Mouse (Mus musculus): ENCODE measurements at regions not wholly inside any gene's neighbourhood (a gene's known extent, or its start where the extent isn't known, plus 50 kb on each side); places are given as distances from the start of the nearest gene placed in this dataset.

DNA sequence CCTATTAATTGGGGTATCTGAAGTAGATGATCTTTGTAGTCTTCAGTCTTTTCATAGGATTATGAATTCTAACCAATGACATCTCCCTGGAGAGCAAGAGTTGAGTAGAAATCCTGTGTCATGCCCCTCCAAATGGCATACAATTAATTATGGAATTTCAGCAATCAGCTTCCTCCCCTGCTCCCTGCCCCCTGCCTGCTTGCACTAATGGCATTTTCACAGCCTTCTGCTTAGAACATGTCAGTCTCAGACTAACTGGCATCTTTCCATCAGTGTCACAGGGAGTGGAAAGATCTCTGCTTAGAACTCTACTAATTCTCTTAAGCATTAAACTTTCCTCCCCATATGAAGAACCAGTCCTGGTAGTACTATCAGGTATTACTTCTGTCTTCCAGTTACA, 581.8 kb upstream of the Camk1g start:
- no peak for DNase-seq (ENCODE audit: extremely low read depth, low read depth)

DNA sequence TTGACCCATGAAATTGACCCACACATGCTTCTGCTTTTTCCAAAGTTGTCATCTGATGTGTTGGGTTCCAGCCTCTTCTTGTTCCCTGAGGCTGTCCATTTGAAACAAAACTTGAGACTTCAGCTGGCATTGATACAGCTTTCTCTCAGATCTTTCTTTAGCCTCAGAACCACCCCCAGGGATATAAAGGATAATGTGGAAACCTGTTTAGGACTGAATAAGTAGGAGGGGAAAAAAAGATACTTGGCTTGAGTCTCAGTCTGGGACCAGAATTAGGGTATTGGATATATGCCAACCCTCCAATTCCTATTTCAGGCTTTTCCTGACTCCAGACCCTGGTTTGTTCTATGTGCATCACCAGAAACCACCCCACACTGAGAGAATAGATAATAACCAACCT, 579.7 kb upstream of the Camk1g start:
- DNase-seq (ENCODE audit: extremely low read depth, low read depth) = no peak

DNA sequence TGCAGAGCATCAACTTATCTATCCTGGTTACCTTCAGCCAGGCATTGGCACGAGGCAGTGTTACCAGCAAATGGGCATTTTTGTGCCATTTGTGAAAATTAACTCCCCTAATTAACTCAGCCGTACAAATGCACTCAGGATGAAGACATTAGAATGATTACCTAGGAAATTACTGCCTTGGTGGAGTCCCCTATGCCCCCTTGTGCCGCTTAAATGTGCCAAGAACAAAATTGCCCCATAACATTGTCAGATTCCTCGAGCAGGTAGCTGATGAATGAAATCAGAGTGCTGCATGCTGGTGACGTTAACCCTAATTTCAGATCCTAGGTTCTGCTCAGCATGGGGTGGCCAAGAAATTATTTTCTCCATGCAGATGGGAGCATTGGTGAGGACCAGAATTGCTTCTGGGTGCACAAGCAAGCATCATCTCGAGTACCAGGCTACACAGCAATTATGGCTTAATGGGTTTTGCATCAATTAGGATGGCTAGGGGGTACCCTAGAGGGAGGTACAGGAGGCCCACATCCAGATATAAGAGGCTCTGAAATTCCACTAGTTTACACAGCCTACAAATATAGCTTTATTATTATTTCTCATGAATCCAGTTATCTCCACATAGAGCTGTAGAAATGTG, 577.0 kb upstream of the Camk1g start:
- no peak for DNase-seq (ENCODE audit: extremely low read depth, low read depth)

DNA sequence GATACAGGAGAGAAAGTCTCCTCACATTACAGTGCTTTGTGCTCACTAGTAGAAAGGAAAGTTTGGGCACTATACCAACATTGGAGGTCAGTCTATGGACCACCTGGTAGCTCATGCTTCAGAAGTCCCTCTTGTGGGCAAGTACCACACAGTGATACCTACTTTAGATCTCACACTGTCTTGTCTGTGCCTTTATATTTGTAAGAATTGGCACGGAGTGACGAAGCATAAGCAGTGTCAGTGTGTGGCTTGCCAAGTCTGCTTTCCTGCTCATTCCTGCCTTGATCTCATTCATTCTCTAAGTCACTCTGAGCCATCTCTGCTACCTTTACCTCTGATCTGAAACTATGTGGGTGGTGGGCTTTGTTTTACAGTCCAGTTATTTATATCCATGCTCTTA, 565.9 kb upstream of the Camk1g start:
- DNase-seq (ENCODE audit: extremely low read depth, low read depth) = no peak

DNA sequence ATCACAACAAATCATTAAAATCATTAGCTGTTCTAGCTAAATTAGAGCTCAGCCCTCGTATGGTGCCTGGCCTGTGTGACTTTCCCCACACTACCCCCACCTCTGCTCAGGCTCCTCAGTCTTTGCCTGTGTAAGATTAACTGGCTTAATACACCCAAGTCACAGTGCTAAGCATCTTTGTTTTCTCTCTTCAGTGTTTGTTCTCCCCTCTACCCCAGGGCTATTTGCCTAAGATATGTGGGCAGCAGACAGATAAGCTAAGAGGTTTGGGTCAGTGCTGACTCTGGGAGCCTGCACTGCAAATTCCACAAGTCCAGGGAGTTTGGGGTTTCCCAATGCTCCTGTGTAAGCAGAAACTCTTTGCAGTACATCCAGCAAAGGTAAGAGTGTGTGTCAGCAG, 564.2 kb upstream of the Camk1g start:
- no peak for DNase-seq (ENCODE audit: extremely low read depth, low read depth)

GRCm38 (mm10) chr1:193931131-193931729, 561.1 kb upstream of the Camk1g start:
- no peak for DNase-seq (ENCODE audit: extremely low read depth, low read depth)

GRCm38 (mm10) chr1:193928607-193929006, 558.5 kb upstream of the Camk1g start:
- no peak for DNase-seq (ENCODE audit: extremely low read depth, low read depth)

DNA sequence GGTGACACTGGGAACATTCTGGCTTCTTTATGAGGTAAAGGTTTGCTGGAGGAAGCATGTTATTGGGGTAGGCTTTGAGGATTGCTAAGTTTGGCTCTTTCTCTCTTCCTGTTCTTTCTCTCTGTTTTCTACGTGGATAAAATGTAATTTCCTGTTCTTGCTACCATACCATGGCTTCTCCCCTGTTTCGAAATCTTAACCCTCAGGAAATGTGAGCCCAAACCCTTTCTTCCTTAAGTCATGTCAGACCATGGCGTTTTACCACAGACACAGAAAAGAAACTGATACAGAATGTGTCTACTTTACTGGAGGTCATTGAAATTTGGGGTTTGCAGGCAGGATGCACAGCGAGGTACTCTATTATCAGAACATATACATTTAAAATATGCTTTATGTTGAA, 552.7 kb upstream of the Camk1g start:
- no peak for DNase-seq (ENCODE audit: extremely low read depth, low read depth)

- DNase-seq (ENCODE audit: extremely low read depth, low read depth) = no peak
Measured at GRCm38 (mm10) chr1:193919243-193919642, 549.1 kb upstream of the Camk1g start.

DNA sequence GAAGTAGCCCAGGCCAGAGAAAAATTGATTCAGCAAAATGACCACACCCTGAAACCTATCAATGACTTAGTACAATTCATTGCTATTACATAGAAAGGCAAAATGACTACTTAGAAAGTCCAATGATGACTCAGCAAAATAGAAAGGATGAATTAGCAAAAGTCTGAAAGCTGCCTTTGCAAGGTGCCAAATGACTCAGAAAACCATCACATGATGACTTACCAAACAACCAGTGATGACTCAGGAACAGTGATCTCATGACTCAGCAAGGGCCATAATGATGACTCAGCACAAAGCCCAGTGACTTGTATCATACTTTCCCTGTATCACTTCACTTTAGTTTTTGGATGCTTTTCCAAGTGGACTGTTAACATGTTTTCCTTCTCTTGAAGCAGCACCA, 535.6 kb upstream of the Camk1g start:
- DNase-seq (ENCODE audit: extremely low read depth, low read depth) = no peak

DNA sequence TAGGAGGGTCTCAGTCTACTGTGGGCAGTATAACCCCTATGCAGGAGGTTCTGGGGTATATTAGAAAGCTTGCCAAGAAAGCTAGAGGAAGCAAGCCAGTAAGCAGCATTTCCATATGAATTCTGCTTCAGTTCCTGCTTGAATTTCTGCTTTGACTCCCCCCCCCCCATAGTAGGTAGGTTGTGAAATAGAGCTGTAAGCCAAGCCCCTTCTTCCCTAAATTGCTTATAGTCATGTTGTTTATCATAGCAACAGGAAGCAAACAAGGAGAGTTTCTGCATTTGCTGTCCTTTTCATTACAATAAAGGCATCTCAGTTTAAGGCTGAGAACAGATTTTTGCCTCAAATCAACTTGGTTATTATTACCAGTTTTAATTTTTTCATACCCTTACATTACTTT, 524.0 kb upstream of the Camk1g start:
- no peak for DNase-seq (ENCODE audit: extremely low read depth, low read depth)

DNA sequence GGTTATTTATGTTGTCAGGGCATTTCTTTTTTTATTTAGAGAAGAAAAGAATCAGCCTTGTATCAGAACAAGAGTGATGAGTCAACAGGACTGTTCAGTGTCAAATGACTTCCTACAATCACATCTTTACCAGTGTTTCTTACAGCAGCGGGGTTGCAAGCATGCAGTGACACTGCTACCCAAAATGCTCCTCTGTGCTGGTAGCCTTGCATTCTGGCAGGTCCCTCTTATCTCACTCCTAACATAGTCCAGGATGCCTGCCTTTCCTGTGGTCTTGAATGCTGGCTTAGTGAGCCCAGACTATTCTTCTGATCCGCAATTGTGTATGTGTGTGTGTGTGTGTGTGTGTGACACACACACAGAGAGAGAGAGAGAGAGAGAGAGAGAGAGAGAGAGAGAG, 506.4 kb upstream of the Camk1g start:
- DNase-seq (ENCODE audit: extremely low read depth, low read depth) = no peak

DNA sequence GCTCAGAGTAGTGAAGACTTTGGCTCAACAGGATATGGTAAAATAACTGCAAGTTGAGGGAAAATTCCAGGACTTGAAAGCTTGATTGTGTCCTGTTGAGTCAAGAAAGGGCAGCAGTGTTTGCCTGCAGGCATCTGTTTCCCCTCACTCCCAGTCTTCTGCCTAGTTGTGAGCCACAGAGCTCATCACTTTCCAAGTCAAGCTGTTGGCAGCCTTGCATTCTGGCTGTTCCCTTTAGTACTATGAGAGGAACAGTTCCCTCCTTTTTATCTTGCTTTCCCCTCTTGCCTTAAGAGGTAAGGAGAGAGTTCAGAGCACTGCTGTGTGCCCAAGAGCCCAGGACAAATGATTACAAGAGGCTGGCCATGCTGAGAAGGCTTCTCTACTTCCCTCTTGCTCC, 506.0 kb upstream of the Camk1g start:
- DNase-seq (ENCODE audit: extremely low read depth, low read depth) = no peak

GRCm38 (mm10) chr1:193875287-193875686, 505.2 kb upstream of the Camk1g start:
- no peak for DNase-seq (ENCODE audit: extremely low read depth, low read depth)

DNA sequence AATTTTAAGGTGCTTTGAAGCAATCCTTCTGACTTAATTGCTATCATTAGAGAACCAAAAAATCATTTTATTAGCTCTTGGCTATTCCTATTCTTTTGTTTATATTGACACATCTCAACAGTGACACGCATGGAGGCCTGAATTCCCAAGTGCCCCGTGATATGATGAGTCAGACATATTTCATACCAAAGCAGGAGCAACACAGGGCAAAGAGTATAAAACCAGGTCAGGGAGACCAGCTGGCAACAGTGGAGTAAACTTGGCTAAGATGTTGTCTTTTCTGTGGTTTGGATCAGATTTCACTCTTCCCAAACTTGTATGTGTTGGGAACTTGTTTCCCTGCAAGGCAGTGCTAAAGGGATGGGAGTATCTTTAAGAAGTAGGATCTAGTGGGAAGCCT, 500.6 kb upstream of the Camk1g start:
- DNase-seq (ENCODE audit: extremely low read depth, low read depth) = no peak

DNA sequence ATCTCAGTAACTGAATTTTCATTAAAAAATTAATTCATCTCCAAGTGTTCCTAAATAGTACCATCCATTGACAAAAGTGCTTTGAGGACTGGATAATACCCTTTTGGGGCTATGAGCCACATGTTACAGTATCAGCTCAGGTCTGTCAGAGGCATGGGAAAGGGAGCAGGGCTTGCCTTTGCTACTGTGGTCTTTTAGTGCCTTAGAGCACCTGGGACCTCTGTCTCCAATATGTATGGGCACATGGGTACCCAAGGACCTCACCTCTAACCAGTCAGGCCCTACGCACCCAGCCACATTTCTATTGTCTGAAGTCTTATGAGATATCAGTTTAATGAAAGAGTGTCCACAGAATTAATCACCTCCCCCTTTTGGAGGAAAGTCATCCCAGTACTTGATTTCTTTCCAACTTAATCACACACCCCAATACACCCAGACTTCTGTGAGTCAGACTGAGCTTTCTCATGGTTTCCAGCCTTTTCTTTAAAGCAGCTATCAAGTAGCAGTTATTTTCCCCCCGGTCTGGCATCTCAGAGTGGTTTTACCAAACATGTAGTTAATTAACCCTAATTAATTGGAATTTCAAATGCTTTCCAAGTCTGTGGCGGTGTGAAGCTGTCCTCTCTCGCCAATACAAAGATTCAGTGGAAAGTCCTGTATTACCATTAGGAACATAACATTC, 498.7 kb upstream of the Camk1g start:
- no peak for DNase-seq (ENCODE audit: extremely low read depth, low read depth)

DNA sequence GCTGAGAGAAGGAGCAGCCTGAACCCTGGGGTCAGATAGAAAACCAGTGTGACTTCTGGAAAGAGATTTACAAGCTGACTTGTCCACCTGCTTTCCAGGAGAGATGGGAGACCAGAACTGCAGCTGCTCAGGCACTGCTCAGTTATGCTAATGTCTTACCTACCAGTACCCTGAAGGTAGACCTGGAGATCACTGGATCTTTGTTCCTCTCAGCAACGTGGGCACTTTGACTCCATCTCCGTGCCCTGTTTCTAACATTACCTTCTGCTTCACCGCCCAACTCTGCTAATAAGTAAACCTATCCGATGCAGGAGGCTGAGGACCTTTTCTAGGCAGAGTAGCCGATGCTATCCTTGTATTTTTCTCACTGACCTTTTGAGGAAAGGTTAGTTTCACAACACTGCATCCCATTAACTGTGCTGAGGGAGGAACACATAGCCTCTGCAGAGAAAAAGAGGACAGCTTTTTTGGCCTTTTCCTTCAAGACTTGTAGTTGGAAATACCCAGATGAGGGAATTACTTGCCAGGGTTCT, 490.7 kb upstream of the Camk1g start:
- no peak for DNase-seq (ENCODE audit: extremely low read depth, low read depth)

GRCm38 (mm10) chr1:193860354-193860753, 490.3 kb upstream of the Camk1g start:
- no peak for DNase-seq (ENCODE audit: extremely low read depth, low read depth)

DNA sequence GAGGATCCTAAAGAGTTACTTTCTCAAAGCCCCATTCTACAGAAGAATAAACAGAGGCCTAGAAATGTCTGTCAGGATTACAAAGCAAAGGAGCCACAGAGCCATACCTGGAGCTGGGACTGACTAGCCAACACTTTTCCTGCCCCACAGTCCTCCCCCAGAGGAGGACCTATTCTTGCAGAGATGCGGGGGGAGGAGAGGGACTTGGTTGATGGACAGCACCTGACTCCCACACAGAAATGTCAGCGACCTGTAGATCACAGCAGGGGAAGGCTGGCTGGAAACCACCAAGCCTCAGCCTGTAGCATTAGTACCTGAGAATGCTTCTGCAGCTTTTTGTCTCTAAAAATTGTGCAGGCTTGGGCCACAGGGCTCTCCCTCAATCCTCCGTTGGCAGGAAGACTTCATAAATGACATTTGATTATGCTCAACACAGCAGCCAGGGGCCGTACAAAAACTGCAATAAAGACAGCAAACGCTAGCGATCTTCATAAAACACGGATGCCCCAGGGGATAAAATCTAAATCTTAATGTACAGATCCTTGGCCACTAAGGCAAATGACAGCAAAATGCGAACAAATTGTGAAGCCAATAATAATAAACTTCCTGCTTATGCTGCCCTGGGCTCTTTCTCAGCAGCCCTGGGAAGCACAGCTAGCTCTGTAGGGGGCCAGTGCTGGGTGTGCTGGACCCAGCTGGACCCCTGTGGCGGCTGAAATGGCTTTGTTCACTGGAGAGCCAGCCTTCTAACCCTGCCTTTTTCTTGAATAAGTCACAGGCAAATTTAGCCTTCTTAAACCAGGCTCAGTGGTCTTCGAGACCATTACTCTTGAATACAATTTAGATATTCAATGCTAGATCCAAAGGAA, 489.4 kb upstream of the Camk1g start:
- no peak for DNase-seq (ENCODE audit: extremely low read depth, low read depth)

DNA sequence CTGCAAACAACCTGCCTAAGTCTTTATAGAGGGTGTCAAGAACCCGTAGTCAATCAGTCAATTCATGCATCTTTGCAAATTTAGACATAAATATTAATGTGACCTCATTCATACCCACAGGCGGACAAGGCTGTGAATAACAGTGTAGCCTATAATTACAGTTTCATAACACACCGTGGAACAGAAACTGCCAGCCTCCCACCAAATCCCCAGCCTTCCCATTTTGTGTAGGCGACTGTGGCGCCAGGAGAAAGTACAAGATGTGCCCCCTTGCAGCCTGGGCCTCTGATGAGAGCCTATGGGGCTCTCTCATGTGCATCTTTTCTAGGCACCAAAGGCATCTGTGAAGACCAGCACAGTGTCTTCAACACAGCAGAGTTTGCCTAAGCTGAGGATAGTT, 477.8 kb upstream of the Camk1g start:
- no peak for DNase-seq (ENCODE audit: extremely low read depth, low read depth)

DNA sequence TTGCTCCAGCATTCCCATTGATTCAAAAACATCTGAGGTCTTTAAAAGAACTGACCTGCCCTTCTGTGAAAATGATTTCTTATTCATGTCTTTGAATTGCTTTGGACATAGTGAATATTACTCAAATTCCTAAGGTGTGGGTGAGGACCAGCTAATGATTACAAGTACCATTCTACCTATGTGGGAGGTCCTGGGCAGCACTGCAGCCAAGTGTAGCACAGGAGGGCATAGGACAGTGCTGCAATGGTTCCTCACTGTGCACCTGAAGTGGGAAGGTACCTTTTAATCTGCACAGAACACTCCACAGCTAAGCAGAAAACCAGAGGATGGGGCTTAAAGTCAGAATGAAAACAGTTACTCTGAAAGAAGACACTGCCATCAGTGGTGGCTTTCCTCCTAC, 474.8 kb upstream of the Camk1g start:
- DNase-seq (ENCODE audit: extremely low read depth, low read depth) = no peak

DNA sequence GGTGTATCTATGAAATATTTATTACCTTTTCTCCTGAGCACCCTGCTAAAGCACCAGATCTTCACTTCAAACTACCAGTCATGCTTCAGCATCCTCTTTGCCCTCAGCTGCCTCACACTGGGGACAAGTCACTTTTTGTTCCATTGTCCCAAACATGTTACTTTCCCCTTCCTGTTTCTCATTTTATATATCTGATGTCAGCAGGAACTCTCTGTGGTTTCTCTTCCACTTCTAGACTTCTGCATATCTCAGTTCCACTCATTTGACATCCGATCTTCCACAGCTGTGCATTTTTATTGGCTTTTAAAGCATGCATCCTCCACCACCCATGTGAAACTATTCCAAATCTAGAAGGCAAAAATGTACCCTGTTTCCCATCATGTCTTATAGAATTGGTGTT, 474.4 kb upstream of the Camk1g start:
- DNase-seq (ENCODE audit: extremely low read depth, low read depth) = no peak

All from MEL-GATA-1-ER (cell line).